Mouse (Mus musculus) liver, embryonic 16.5 days (tissue): ENCODE results near the gene Golt1b. TPM values are rescaled to one million over a fixed set of nuclear protein-coding genes. Genes with fewer than 3 reads are reported as not detected.

Experiments used
- ATAC-seq: fragments of 200-750 bp; cut with Nextera tagmentation; 2 replicates; pipeline ENCODE4 v1.8.0; 2017; ENCODE audit warnings: low read depth, mild to moderate bottlenecking, moderate number of reproducible peaks, moderate library complexity
- H3K27ac ChIP-seq: fragments of 300-500 bp; sonication (generic); 2 replicates; pipeline ENCODE4 v1.5.1; 2014; ENCODE audit warnings: mild to moderate bottlenecking, low read length
- H3K27me3 ChIP-seq: fragments of 300-500 bp; sonication (generic); 2 replicates; pipeline ENCODE4 v1.6.1; 2014; ENCODE audit warnings: low read depth, low read length, mixed read lengths; ENCODE audit not compliant: control insufficient read depth, insufficient read depth
- H3K36me3 ChIP-seq: fragments of 300-500 bp; sonication (generic); 2 replicates; pipeline ENCODE4 v1.6.1; 2014; ENCODE audit warnings: mild to moderate bottlenecking; ENCODE audit not compliant: control insufficient read depth, insufficient read depth
- H3K4me1 ChIP-seq: fragments of 300-500 bp; sonication (generic); 2 replicates; pipeline ENCODE4 v1.6.1; 2014; ENCODE audit warnings: low read depth, low read length, mixed read lengths; ENCODE audit not compliant: control insufficient read depth
- H3K4me2 ChIP-seq: fragments of 300-500 bp; sonication (generic); 2 replicates; pipeline ENCODE4 v1.6.1; 2014; ENCODE audit warnings: low read depth, low read length, mixed read lengths
- H3K4me3 ChIP-seq: fragments of 300-500 bp; sonication (generic); 2 replicates; pipeline ENCODE4 v1.5.1; 2014; ENCODE audit warnings: low read depth, mild to moderate bottlenecking, low read length
- H3K9ac ChIP-seq: fragments of 300-500 bp; sonication (generic); 2 replicates; pipeline ENCODE4 v1.6.1; 2014; ENCODE audit warnings: low read depth, low read length
- H3K9me3 ChIP-seq: fragments of 300-500 bp; sonication (generic); replicated peaks from 2 replicates; pipeline ENCODE4 v1.6.1; 2016; ENCODE audit warnings: low read length; ENCODE audit not compliant: control insufficient read depth
- WGBS: fragments of 180-500 bp; shearing (Covaris S2); extraction: QIAGEN DNeasy Blood & Tissue Kit; methylation state at CpG from one replicate; pipeline ENCODE4 v1.1.7; 2014; ENCODE audit not compliant: insufficient replicate concordance; 5-methylcytosine and 5-hydroxymethylcytosine counted together
- polyA plus RNA-seq: library from polyadenylated mRNA; unstranded; fragments of >200 nt; fragmentation: Nextera tagmentation; extraction: Ambion mirVana; gene quantifications from 2 replicates; pipeline ENCODE4 v1.2.1, GENCODE M21; 2015

Gene Golt1b
- polyA plus RNA-seq, 1 experiment from 2014 or later, result 26.1 TPM

DNA sequence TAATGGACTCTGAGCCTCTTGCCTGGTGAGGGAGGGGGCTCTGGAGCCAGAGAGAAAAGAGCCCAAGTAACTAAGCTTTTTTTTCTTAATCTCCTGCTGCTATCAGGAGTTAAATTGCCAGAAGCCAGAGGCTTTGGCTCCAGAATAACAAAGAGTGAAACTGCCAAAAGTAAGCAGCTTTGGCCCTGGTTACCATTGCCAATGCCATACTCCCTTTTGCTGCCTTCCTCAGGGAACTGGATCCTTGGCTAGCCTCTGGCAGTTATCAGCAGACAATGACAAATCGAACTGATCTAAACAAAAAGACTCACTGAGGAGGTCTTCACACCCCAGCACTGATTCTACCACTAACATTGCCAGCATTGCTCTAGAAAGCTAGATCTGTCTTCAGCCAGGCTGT is 24.1 kb downstream of the Golt1b start:
- H3K9ac ChIP-seq, result no peak overlapping the region
- H3K9me3 ChIP-seq, result no peaks in the 10 kb centered on the region
- no peak overlapping the region for H3K4me3 ChIP-seq
- peaks cover 28% of the 10 kb centered on the region for H3K27me3 ChIP-seq
- no peak for ATAC-seq
- H3K27ac ChIP-seq, result no peak overlapping the region
- WGBS, result 13% methylated on average over 1 of the region's 1 CpGs
- no peaks in the 10 kb centered on the region for H3K4me1 ChIP-seq
- H3K4me2 ChIP-seq, result no peak overlapping the region
- H3K36me3 ChIP-seq, result no peaks in the 10 kb centered on the region

DNA sequence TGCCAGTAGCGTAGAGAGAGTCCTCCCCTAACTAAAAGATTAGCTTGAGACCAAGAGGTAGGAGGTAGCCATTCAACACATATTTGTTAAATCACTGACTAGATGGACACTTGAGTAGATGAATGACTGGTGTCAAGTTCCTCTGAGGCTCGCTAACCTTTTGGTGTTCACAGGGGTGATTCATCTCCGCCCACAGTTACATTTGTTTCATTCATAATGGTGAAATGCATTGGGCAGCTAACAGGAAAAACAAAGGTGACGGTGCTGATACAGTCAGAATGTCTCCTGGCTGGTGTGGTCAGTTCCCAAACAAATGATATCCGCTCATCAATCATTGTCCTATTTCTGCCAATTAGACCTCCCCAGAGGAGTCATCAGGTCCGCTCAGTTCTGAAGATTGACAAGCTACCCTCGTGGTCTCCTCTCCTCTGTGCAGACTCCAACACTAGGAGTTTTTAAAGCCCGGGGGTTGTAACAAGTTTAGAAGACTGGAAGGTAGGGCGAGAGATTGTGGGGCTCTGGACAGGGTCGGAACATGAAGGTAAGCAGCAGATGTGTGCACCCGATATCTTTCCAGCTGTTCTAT is 26.0 kb downstream of the Golt1b start, which contains the start of gene Spx:
Spx (plus strand) TSS at position 536 of the 586 bp plus-strand sequence.
- H3K9me3 ChIP-seq, result no peaks in the 10 kb centered on the region
- no peaks in the 10 kb centered on the region for H3K4me1 ChIP-seq
- H3K4me2 ChIP-seq, result no peak within 1 kb of the TSS
- H3K27ac ChIP-seq, result no peak within 1 kb of the TSS
- no peaks in the 10 kb centered on the region for H3K36me3 ChIP-seq
- no peak for ATAC-seq
- H3K27me3 ChIP-seq, result peaks cover 29% of the 10 kb centered on the region
- H3K9ac ChIP-seq, result no peak within 1 kb of the TSS
- no peak within 1 kb of the TSS for H3K4me3 ChIP-seq
- WGBS, result 61% methylated on average over 11 of the region's 11 CpGs

DNA sequence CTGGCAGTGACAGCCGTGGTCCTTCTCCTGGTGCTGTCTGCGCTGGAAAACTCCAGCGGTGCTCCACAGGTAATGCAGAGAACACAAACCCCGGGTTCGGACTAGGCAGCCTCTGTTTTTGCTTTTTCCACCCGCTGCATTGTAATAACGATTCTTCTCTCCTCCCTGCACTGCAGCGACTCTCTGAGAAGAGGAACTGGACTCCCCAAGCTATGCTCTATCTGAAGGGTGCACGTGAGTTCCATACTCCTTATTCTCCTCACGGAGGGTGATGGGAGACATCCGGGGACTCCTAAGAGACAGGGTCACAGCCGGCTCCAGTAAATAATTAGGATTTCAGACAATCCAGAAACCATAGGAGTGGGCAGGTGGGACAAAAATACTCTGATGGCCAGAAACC is 26.8 kb downstream of the Golt1b start:
- Histone ChIP-seq H3K27ac (no peak overlapping the region), H3K4me2 (no peak overlapping the region), H3K9ac (no peak overlapping the region), H3K36me3 (no peaks in the 10 kb centered on the region), H3K4me3 (no peak overlapping the region), H3K4me1 (no peaks in the 10 kb centered on the region), H3K9me3 (no peaks in the 10 kb centered on the region), H3K27me3 (peaks cover 29% of the 10 kb centered on the region)
- ATAC-seq, result no peak
- 8% methylated on average over 12 of the region's 12 CpGs for WGBS

DNA sequence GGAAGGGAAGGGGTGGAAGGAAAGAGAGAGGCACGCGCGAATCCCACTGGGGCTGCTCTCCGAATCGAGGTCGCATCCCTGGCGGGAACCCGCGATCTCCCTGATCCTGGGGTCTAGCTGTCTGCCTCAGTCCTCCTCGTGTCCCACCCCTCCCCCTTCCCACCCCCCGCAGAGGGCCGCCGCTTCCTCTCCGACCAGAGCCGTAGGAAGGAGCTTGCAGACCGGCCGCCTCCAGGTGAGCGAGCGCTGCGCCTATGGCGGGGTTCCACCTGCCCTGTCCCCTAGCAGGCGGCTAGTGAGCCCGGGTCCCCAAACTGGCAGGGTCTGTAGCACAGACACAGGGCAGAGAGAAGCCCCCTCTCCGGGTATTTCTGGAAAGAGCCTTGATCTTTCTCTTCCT is 27.6 kb downstream of the Golt1b start:
- no peak overlapping the region for H3K4me3 ChIP-seq
- no peaks in the 10 kb centered on the region for H3K9me3 ChIP-seq
- ATAC-seq, result no peak
- H3K27ac ChIP-seq, result no peak overlapping the region
- peaks cover 29% of the 10 kb centered on the region for H3K27me3 ChIP-seq
- whole genome bisulfite sequencing, result 4% methylated on average over 24 of the region's 24 CpGs
- no peaks in the 10 kb centered on the region for H3K4me1 ChIP-seq
- no peak overlapping the region for H3K9ac ChIP-seq
- no peaks in the 10 kb centered on the region for H3K36me3 ChIP-seq
- H3K4me2 ChIP-seq, result peak overlapping the region; percentile 17; the same call in 1 of the 2 replicates

DNA sequence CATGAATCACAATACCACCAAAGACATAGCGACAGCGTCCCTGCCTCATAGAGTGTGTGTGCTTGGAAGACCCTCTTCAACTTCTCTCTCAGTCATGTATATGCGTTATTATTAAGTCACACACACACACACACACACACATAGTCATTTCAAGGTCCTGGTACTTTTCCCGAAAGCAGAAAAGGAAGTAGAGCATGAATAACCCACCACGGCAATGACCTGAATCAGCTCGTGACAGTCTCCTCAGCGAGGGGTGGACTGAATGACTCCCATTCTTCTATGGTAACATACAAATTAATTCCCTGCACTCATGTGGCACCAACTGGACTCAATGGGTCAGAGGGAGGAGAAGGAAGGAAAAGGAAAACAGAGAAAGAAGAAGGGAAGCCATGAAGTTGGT is 38.0 kb downstream of the Golt1b start:
- 54% methylated on average over 7 of the region's 7 CpGs for WGBS

DNA sequence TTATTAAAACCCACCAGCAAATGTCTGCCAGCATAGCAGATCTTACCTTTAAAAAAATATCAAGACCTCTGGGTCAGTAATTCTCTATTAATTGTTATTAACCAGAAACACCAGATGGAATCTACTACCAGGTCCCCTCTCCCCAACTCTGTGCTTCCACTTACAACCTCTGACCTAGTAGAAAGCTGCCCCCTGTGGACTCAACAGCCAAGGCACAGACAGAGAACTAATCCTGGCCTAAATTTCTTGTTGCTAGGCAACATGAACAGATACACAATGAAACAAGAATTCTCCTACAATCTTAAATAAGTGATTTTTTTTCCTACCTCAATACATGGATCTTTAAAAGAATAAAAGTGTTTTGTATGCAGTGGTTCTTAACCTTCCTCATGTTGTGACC is 42.1 kb downstream of the Golt1b start:
- no peaks in the 10 kb centered on the region for H3K27me3 ChIP-seq
- ATAC-seq, result no peak
- no peak overlapping the region for H3K27ac ChIP-seq
- H3K4me1 ChIP-seq, result no peaks in the 10 kb centered on the region
- H3K9me3 ChIP-seq, result no peaks in the 10 kb centered on the region
- no peak overlapping the region for H3K4me2 ChIP-seq
- H3K9ac ChIP-seq, result no peak overlapping the region
- no peak overlapping the region for H3K4me3 ChIP-seq
- H3K36me3 ChIP-seq, result no peaks in the 10 kb centered on the region

More for the DNA sequence above, 38.0 kb downstream of the Golt1b start:
- Histone ChIP-seq H3K4me3 (no peak overlapping the region), H3K4me2 (no peak overlapping the region), H3K27me3 (no peaks in the 10 kb centered on the region), H3K36me3 (no peaks in the 10 kb centered on the region), H3K9me3 (no peaks in the 10 kb centered on the region), H3K9ac (no peak overlapping the region), H3K4me1 (no peaks in the 10 kb centered on the region), H3K27ac (no peak overlapping the region)
- no peak for ATAC-seq

DNA sequence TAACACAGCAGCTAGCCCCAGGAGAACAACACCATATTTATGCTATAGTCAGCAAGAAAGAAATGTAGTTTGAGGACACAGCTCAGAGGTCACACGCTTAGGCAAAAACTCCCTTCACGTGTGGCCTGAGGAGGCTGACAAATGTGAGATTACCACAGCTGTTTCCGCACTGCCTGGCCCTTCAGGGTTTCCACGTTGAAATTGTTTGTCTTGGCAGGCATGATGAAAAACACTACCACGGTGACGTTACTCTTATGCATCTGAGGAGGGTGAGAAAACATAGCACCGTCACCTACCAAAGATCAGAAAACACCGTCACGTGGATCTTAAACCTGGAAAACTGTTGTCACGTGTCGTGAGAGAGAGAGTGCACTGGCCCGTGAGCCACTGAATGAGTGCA is 64.4 kb downstream of the Golt1b start:
- no peaks in the 10 kb centered on the region for H3K9me3 ChIP-seq
- WGBS, result 66% methylated on average over 12 of the region's 12 CpGs
- H3K9ac ChIP-seq, result no peak overlapping the region
- H3K4me1 ChIP-seq, result no peaks in the 10 kb centered on the region
- ATAC-seq, result no peak
- H3K4me2 ChIP-seq, result no peak overlapping the region
- no peaks in the 10 kb centered on the region; the same call in 1 of the 2 replicates for H3K36me3 ChIP-seq
- H3K4me3 ChIP-seq, result no peak overlapping the region
- no peak overlapping the region for H3K27ac ChIP-seq
- H3K27me3 ChIP-seq, result no peaks in the 10 kb centered on the region

DNA sequence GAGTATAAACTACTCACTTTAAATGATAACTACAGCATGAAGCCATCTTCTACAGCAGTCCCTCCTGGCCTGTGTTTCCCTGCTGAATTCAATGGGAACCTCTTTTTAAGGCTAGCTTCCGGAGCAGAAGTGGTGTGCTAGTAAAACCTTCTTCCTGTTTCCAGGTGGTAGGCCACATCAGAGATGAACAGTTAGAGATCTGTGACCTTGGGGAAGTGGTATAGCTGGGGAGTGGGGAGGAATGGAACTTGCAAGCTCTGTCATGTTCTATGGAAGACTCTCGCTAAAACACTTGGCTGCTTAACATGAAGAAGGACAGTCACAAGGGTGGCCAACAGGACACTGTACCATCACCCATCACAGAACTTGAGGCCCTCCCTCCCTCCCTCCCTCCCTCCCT is 66.3 kb downstream of the Golt1b start:
- WGBS, result 37% methylated on average over 2 of the region's 2 CpGs
- no peak for ATAC-seq
- Histone ChIP-seq H3K36me3 (no peaks in the 10 kb centered on the region; the same call in 1 of the 2 replicates), H3K4me2 (no peak overlapping the region), H3K27ac (no peak overlapping the region), H3K4me1 (no peaks in the 10 kb centered on the region), H3K9ac (no peak overlapping the region), H3K9me3 (no peaks in the 10 kb centered on the region), H3K4me3 (no peak overlapping the region), H3K27me3 (no peaks in the 10 kb centered on the region)
